Mouse (Mus musculus): ENCODE measurements around the gene Atp5g1.

Gene Atp5g1

GRCm38 (mm10) chr11:96028130-96028529 lies 47.3 kb downstream of the Atp5g1 start:
- no peak for DNase-seq (ENCODE audit: low read depth, low spot score)

- DNase-seq (ENCODE audit: low read depth, low spot score), result no peak
Observed at GRCm38 (mm10) chr11:96020622-96021021, 54.8 kb downstream of the Atp5g1 start.
